Mouse (Mus musculus) midbrain, embryonic 10.5 days (tissue): ENCODE data around the gene Cuedc1. TPM values are rescaled to one million over a fixed set of nuclear protein-coding genes. Genes with fewer than 3 reads are reported as not detected.
A peak's percentile ranks its signal among the peaks of the same experiment; 100 is the strongest.

Source experiments
- DNase-seq: peaks from one replicate; pipeline ENCODE4 v3.0.0-alpha.2; 2017; ENCODE audit warnings: low spot score
- H3K27ac ChIP-seq: fragments of 300-500 bp; sonication (generic); replicated peaks from 2 replicates; pipeline ENCODE4 v1.5.1; 2016; ENCODE audit warnings: mild to moderate bottlenecking
- H3K27me3 ChIP-seq: fragments of 300-500 bp; sonication (generic); 2 replicates; pipeline ENCODE4 v1.6.1; 2016; ENCODE audit warnings: low read depth, mild to moderate bottlenecking; ENCODE audit not compliant: poor library complexity, severe bottlenecking
- H3K36me3 ChIP-seq: fragments of 300-500 bp; sonication (generic); 2 replicates; pipeline ENCODE4 v1.6.1; 2016; ENCODE audit warnings: mild to moderate bottlenecking, moderate library complexity
- H3K4me1 ChIP-seq: fragments of 300-500 bp; sonication (generic); 2 replicates; pipeline ENCODE4 v1.6.1; 2016
- H3K4me3 ChIP-seq: fragments of 300-500 bp; sonication (generic); 2 replicates; pipeline ENCODE4 v1.5.1; 2016; ENCODE audit warnings: mild to moderate bottlenecking, moderate library complexity
- H3K9me3 ChIP-seq: fragments of 300-500 bp; sonication (generic); replicated peaks from 2 replicates; pipeline ENCODE4 v1.6.1; 2016; ENCODE audit warnings: mild to moderate bottlenecking
- WGBS: fragments of 180-500 bp; shearing (Covaris S2); methylation state at CpG from one replicate; pipeline ENCODE4 v1.1.7; 2016; 5-methylcytosine and 5-hydroxymethylcytosine counted together
- polyA plus RNA-seq: library from polyadenylated mRNA; unstranded; fragments of >200 nt; fragmentation: Nextera tagmentation; extraction: Ambion mirVana; gene quantifications from 2 replicates; pipeline ENCODE4 v1.2.1, GENCODE M21; 2016

The Cuedc1 gene
- polyA plus RNA-seq, 1 experiment from 2014 or later = 27.2 TPM

DNA sequence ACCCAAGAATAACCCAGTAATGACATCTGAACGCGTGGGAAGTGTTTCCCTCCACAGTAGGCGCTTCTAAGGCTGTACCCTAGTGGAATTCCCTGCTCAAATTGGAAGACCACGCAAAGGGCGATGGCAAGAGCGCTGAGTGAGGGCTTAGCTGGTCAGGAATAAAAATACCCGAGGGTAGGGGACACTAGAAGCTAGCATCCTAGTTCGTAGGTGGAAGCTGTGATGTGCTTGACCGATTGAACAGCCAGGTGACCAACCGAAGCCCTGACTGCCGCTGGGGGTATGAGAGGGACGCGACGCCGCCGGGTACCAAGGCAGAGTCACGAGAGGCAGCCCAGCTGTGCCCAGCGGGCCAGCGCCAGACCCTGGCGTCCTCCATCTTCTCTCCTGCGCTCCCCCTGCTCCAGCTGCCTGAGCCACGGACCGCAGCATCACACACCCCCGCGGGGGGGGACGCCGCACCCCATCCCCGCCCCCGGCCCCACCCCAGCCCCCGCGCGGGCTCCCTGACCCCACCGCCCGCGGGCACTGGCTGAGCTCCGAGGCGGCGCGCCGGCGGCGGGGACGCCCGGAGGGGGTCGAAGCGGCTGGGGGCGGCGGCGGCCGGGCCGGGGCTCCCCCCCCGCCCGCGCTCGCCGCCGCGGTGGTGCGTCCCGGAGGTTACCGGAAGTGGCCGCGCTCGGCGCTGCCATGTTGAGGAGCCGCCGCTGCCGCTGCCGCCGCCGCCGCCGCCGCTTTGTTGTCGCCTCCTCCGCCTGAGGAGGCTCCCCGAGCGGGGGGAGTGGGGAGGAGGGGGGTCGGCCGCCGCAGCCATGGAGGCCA is 30.1 kb upstream of the Cuedc1 start, which contains the start of gene Vezf1:
Vezf1 (plus strand) TSS at position 694 of the 825 bp plus-strand sequence.
- peaks cover 48% of the 10 kb centered on the region for H3K4me1 ChIP-seq
- H3K9me3 ChIP-seq = no peaks in the 10 kb centered on the region
- H3K4me3 ChIP-seq = peak within 1 kb of the TSS; percentile 76
- H3K36me3 ChIP-seq = peaks cover 1% of the 10 kb centered on the region
- peak; percentile 90 for DNase-seq
- WGBS = under 1% methylated on average over 75 of the region's 81 CpGs
- no peaks in the 10 kb centered on the region for H3K27me3 ChIP-seq
- H3K27ac ChIP-seq = peak within 1 kb of the TSS; percentile 100

DNA sequence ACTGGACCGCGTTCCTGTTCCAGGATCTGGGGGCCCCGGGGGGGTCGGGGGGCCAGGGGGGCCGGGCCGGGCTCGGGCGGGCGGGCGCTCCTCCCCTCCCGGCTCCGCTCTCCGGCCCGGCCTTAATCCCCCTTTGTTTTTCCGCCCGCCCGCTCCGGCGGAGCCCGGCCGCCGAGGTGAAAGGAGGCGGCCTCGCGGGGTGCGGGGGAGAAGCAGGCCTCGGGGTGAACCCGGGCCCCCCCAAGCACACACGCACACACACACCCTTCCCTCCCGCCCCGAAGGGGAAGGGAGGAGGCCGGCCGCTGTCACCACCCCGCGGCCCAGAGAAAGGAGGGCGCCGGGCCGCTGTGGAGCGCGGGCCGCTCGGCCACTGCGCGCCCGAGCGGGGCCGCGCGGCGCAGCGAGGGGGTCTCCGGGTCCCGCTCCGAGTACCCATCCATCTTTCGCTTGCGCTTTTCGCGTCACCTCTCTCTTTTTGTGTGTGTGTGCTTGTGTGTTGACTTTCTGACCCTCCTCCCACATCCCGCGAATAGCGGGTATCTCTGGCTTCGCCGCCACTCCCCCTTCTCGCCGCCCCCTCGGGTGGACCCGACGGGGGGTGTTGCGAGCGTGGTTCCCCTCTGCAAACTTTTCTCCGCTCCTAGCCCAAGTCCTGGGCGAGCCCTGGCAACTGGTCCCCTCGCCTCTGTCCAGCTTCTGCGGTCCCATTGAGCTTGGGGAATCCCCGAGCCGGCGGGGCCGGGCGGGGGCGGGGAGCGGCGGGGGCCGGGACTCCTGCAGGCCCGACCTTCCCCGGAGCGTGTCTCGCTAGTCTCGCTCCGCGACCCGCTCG is 29.2 kb upstream of the Cuedc1 start:
- Histone ChIP-seq H3K4me1 (peaks cover 56% of the 10 kb centered on the region), H3K36me3 (peaks cover 10% of the 10 kb centered on the region), H3K4me3 (peak overlapping the region; percentile 76), H3K9me3 (no peaks in the 10 kb centered on the region), H3K27me3 (no peaks in the 10 kb centered on the region), H3K27ac (peak overlapping the region; percentile 100)
- WGBS = under 1% methylated on average over 89 of the region's 92 CpGs
- peak; percentile 76 for DNase-seq

DNA sequence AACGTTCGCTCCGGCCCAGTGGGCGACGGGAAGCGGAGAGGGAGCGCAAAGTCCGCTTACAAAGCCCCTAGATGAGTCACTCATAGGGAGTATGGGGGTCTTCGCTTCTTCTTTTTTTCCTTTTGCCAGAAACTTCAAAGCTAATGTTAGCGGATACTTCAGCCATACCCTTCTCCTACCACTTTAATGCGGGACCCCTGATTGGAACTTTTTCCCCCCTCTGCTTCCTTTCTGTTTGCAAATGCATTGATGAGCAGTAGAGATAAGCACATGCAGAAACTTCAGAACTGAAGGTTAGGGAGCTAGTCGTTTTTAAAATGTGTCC is 28.6 kb upstream of the Cuedc1 start:
- H3K4me1 ChIP-seq = peaks cover 62% of the 10 kb centered on the region
- H3K27me3 ChIP-seq = no peaks in the 10 kb centered on the region
- peak overlapping the region; percentile 100 for H3K27ac ChIP-seq
- no peak for DNase-seq
- WGBS = under 1% methylated on average over 12 of the region's 12 CpGs
- no peaks in the 10 kb centered on the region for H3K9me3 ChIP-seq
- peaks cover 16% of the 10 kb centered on the region for H3K36me3 ChIP-seq
- peak overlapping the region; percentile 76 for H3K4me3 ChIP-seq

DNA sequence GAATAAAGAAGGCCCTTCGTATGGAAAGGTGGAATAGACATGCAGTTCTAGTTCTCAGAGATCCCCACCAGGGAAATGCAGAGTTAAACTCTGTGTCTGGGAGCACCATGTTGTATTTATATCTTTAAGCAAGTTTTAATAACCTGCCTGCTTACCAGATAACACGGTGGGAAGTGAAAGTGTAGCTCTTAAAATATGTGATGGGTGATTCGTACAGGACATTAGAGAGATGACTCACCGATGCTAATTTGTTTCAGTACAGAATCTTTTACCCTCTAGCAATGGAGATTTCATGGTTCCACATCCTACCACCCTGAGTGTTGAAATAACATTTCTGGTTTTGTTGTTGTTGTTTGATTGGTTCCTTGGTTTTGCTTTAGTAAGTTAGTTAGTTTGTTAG is 27.5 kb upstream of the Cuedc1 start:
- Histone ChIP-seq H3K27ac (peak overlapping the region; percentile 100), H3K9me3 (no peaks in the 10 kb centered on the region), H3K36me3 (peaks cover 27% of the 10 kb centered on the region), H3K4me3 (peak overlapping the region; percentile 76), H3K27me3 (no peaks in the 10 kb centered on the region), H3K4me1 (peaks cover 72% of the 10 kb centered on the region)
- no peak for DNase-seq
- 54% methylated on average over 4 of the region's 4 CpGs for WGBS

DNA sequence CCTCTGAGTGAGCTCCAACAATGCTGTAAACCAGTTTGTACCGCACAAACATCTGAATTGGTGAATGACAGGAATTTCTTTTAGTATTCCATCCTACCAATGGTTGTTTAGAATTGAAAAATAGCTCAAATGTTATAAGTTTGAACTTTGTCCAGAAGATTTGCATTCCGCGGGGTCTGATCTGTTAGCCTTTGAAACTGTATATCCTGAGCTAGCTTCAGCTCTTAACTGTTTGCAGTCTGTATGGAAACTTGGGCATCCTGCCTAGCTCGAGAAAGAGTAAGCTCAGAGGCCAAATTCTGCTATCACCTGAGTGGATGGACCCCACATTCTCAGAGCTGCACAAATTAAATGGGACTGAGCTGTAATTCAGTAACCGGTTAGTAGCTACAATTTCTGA is 26.7 kb upstream of the Cuedc1 start:
- peak overlapping the region; percentile 100 for H3K27ac ChIP-seq

DNA sequence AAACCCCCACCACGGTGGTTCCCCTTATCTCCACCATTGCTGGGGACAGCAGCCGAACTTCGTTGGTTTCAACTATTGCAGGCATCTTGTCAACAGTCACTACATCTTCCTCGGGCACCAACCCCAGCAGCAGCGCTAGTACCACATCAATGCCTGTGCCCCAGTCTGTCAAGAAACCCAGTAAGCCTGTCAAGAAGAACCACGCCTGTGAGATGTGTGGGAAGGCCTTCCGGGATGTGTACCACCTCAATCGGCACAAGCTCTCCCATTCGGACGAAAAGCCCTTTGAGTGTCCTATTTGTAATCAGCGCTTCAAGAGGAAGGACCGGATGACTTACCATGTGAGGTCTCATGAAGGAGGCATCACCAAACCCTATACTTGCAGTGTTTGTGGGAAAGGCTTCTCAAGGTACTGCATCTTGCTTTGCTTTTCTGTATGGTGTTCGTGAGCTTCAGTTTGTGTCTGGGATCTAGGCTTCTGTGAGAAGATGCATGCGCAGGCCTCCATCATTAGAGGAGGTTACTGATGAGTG is 24.4 kb upstream of the Cuedc1 start:
- no peak for DNase-seq
- Histone ChIP-seq H3K4me3 (no peak overlapping the region), H3K27me3 (no peaks in the 10 kb centered on the region), H3K36me3 (peaks cover 58% of the 10 kb centered on the region), H3K27ac (no peak overlapping the region), H3K4me1 (peaks cover 63% of the 10 kb centered on the region), H3K9me3 (no peaks in the 10 kb centered on the region)
- WGBS = 88% methylated on average over 14 of the region's 14 CpGs

More for the DNA sequence above, 26.7 kb upstream of the Cuedc1 start:
- H3K9me3 ChIP-seq = no peaks in the 10 kb centered on the region
- WGBS = 54% methylated on average over 5 of the region's 5 CpGs
- H3K36me3 ChIP-seq = peaks cover 35% of the 10 kb centered on the region
- H3K4me3 ChIP-seq = peak overlapping the region; percentile 76
- H3K27me3 ChIP-seq = no peaks in the 10 kb centered on the region
- no peak for DNase-seq
- H3K4me1 ChIP-seq = peaks cover 80% of the 10 kb centered on the region

DNA sequence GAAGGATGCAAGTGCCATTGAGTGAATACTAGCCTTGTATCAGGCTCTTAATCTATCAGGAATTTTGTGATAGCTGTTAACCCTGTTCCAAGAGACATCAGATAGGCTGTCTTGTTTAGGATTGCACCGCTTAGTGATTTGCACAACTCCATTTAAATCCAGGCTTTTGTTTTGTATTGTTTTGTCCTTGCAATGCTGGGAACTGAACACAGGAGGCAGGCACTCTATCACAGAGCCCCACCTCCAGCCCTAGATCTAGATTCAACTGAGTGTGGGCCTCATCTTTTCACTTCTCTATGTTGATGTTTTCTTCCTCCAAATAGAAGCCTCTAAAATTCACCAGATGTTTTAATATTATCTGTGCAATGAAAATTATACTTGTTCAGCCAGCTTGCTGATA is 22.2 kb upstream of the Cuedc1 start:
- no peak for DNase-seq
- no peaks in the 10 kb centered on the region for H3K9me3 ChIP-seq
- 47% methylated on average over 1 of the region's 1 CpGs for WGBS
- H3K36me3 ChIP-seq = peaks cover 81% of the 10 kb centered on the region
- H3K4me3 ChIP-seq = no peak overlapping the region
- H3K4me1 ChIP-seq = peaks cover 54% of the 10 kb centered on the region
- no peak overlapping the region for H3K27ac ChIP-seq
- H3K27me3 ChIP-seq = no peaks in the 10 kb centered on the region

DNA sequence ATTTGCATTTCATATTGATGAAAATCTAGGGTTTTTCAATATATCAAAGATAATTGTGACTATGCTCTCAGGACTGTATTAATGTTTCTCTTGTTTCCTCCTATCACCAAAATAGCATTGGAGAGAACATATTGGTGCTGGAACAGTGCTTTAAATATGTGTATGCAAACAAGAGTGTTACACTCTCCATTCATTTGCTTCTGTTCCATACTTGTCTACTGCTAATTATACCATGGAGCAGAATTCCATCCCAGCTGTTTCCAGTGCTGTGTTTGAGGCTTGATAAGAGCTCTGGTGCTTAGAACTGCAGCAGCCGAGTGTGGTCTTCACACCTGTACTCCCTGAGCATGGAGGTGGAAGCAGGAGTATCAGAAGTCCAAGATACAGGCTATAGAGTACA is 21.5 kb upstream of the Cuedc1 start:
- no peak for DNase-seq
- H3K4me1 ChIP-seq = peaks cover 47% of the 10 kb centered on the region
- H3K4me3 ChIP-seq = no peak overlapping the region
- H3K27me3 ChIP-seq = no peaks in the 10 kb centered on the region
- H3K36me3 ChIP-seq = peaks cover 87% of the 10 kb centered on the region
- H3K27ac ChIP-seq = no peak overlapping the region
- 93% methylated on average over 1 of the region's 1 CpGs for WGBS
- H3K9me3 ChIP-seq = no peaks in the 10 kb centered on the region

DNA sequence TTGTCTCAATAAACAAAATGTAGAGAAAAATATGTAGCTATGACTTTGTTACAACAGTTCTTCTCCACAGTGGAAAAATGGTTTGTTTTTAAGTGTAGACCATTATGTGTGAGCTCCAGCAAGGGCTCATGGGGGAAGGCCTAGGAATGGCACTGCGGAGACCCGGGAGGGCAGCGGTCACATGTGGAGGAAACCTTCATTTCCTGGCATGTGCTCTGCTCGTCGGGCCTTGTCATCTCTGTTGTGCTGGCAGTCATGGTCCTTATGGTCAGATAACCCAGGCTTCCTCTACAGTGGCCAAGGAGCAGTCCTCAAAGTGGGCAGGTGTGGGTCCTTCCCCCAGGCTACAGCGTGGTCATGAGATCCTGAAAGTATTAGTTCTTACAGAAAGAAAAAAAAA is 14.2 kb upstream of the Cuedc1 start:
- H3K4me1 ChIP-seq = peaks cover 36% of the 10 kb centered on the region
- H3K9me3 ChIP-seq = no peaks in the 10 kb centered on the region; the same call in 1 of the 2 replicates
- no peaks in the 10 kb centered on the region for H3K27me3 ChIP-seq
- no peak overlapping the region for H3K27ac ChIP-seq
- H3K4me3 ChIP-seq = no peak overlapping the region
- peaks cover 70% of the 10 kb centered on the region for H3K36me3 ChIP-seq
- 78% methylated on average over 6 of the region's 6 CpGs for WGBS
- no peak for DNase-seq

DNA sequence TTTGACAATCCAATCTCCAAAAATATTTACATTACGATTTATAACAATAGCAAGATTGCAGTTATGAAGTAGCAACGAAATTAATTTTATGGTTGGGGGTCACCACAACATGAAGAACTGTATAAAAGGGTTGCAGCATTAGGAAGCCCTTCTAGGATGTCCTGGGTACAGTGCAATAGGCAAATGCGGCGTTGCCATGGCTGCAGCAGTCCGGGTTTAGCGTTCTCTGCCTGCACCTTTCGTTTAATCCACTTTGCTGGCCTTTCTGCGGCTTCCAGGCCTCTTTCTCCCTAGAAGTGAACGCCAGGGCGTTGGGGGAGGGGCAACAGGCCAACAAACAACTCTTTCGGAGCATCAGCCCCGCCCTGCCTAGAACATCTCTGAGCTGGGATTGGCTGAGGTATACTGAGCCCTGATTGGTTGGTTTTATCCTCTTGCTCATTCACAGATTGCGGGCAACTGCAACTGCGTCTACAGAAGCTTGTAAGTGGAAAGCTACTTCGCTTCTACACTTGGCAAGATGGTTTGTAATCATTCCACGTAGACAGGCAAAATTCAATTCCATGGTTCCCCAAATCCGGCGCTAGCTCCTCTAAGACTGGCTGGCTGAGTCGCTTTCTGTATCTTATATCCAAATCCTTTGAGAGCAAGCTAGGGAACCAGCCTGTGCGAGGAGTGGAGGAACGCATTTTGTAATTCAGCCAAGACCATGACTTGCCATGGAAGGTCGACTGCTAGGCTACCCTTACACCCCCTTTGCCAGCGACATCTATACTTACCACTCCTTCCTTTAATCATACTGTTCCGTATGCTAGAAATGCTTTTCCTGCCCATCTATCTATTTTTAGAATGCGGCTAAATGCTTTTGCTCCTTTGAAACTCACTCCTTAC is 10.9 kb upstream of the Cuedc1 start:
- WGBS = 8% methylated on average over 25 of the region's 25 CpGs
- Histone ChIP-seq H3K9me3 (no peaks in the 10 kb centered on the region; the same call in 1 of the 2 replicates), H3K27me3 (no peaks in the 10 kb centered on the region), H3K4me1 (peaks cover 46% of the 10 kb centered on the region), H3K36me3 (peaks cover 37% of the 10 kb centered on the region), H3K27ac (peak overlapping the region; percentile 82), H3K4me3 (peak overlapping the region; percentile 53)
- DNase-seq = peak; percentile 97

DNA sequence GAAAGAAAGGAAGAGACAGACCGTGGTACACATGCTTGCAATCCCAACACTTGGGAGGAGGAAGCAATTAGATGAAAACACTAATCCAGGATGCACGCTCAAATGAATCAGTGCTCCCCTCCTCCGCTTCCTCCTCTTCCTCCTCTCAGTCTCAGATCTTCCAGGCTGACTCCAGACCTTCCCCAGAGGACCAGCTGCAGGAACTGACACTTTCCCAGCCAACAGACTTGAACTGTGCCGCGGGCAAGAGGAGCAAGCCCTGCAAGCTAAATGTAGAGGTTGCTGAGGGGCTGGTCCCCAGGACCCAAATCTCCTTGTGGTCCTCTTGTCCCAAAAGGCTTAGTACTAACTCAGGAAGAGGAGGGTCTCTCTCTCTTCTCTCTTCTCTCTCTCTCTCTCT is 8.7 kb upstream of the Cuedc1 start:
- Histone ChIP-seq H3K36me3 (peaks cover 15% of the 10 kb centered on the region), H3K4me1 (peaks cover 46% of the 10 kb centered on the region), H3K27me3 (no peaks in the 10 kb centered on the region), H3K4me3 (no peak overlapping the region), H3K27ac (peak overlapping the region; percentile 63), H3K9me3 (no peaks in the 10 kb centered on the region; the same call in 1 of the 2 replicates)
- no peak for DNase-seq
- WGBS = 67% methylated on average over 5 of the region's 5 CpGs

DNA sequence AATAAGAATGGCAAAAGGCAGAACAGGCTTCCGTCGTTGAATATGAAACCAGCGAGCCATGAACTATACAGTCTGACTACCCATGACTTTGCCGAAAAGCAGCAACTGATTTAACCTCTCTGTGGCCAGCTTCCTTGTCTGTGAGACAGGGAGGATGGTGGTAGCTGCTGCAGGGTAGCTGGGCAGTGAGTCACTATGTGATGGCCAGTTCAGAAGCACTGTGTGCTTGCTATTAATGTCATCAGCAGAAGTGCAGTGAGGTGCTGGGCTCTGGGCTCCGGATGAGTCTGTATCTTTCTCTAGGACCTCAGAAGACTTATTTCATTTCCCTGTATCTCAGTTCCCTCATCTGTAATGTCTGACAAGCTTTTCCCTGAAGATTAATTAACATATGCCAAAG is 7.6 kb upstream of the Cuedc1 start:
- 89% methylated on average over 5 of the region's 5 CpGs for WGBS
- Histone ChIP-seq H3K27ac (no peak overlapping the region), H3K4me1 (peaks cover 43% of the 10 kb centered on the region), H3K4me3 (no peak overlapping the region), H3K9me3 (no peaks in the 10 kb centered on the region; the same call in 1 of the 2 replicates), H3K27me3 (no peaks in the 10 kb centered on the region; the same call in 1 of the 2 replicates), H3K36me3 (peaks cover 4% of the 10 kb centered on the region; the same call in 1 of the 2 replicates)
- DNase-seq = no peak
